Mouse (Mus musculus) neutrophil, adult 65 days (primary cell): ENCODE measurements around the gene Pnkd. TPM values are rescaled to one million over a fixed set of nuclear protein-coding genes. Genes with fewer than 3 reads are reported as not detected.

Experiments used
- total RNA-seq: library from RNA; stranded (reverse); gene quantifications from 2 replicates; pipeline ENCODE4 v1.2.4, GENCODE M21; 2023

Pnkd gene
- total RNA-seq: 7.8 and 10.5 TPM in 2 replicates

GRCm38 (mm10) chr1:74284543-74285160 lies at the start of gene Pnkd, which contains the start of gene Aamp:
Pnkd (plus strand) TSS chr1:74284930.
Aamp (minus strand) TSS chr1:74284738.

GRCm38 (mm10) chr1:74235938-74236589 lies 48.7 kb upstream of the Pnkd start, which contains the start of gene Arpc2:
Arpc2 (plus strand) TSS chr1:74236084.

GRCm38 (mm10) chr1:74278538-74278937 lies 6.2 kb upstream of the Pnkd start, which contains the start of gene Gpbar1:
Gpbar1 (plus strand) TSS chr1:74278550.

GRCm38 (mm10) chr1:74305522-74305921 lies 20.8 kb downstream of the Pnkd start, which contains the start of gene Tmbim1:
Tmbim1 (minus strand) TSS chr1:74305622.

GRCm38 (mm10) chr1:74361812-74362211 lies 77.1 kb downstream of the Pnkd start, which contains the start of gene Catip:
Catip (plus strand) TSS chr1:74362108.

GRCm38 (mm10) chr1:74374980-74375379 lies 90.2 kb downstream of the Pnkd start, which contains the start of gene Slc11a1:
Slc11a1 (plus strand) TSS chr1:74375195.

GRCm38 (mm10) chr1:74390924-74391748 lies 106.4 kb downstream of the Pnkd start, which contains the start of gene Ctdsp1:
Ctdsp1 (plus strand) TSS chr1:74391509.

Other genes with a start within 250 kb of the Pnkd start
- gene Tns1, start 160.5 kb upstream of the Pnkd start, total RNA-seq: 11.3 and 11.8 TPM in 2 replicates
- 4.3 and 6.5 TPM in 2 replicates for gene Rufy4, start 159.4 kb upstream of the Pnkd start, total RNA-seq
- 360 and 394 TPM in 2 replicates for gene Cxcr2, start 130.9 kb upstream of the Pnkd start, total RNA-seq
- gene Cxcr1, start 90.3 kb upstream of the Pnkd start, total RNA-seq: 0.95 and 1.3 TPM in 2 replicates
- gene Arpc2, start 48.8 kb upstream of the Pnkd start, total RNA-seq: 697 and 747 TPM in 2 replicates
- gene Gpbar1, start 6.4 kb upstream of the Pnkd start, total RNA-seq: 0.76 TPM in 1 of 2 replicates, not detected in the other
- gene Aamp, start 192 bp upstream of the Pnkd start, total RNA-seq: 66.6 and 76.4 TPM in 2 replicates
- 22.5 and 25.0 TPM in 2 replicates for gene Tmbim1, start 20.7 kb downstream of the Pnkd start, total RNA-seq
- gene Catip, start 77.2 kb downstream of the Pnkd start, total RNA-seq: not detected in 2 replicates
- gene Slc11a1, start 90.3 kb downstream of the Pnkd start, total RNA-seq: 247 and 304 TPM in 2 replicates
- gene Ctdsp1, start 106.6 kb downstream of the Pnkd start, total RNA-seq: 141 and 163 TPM in 2 replicates
- gene Vil1, start 124.4 kb downstream of the Pnkd start, total RNA-seq: 0.88 TPM in 1 of 2 replicates, not detected in the other
- 22.2 and 23.0 TPM in 2 replicates for gene Cnot9, start 221.1 kb downstream of the Pnkd start, total RNA-seq